Mouse (Mus musculus): ENCODE measurements at regions not wholly inside any gene's neighbourhood (a gene's known extent, or its start where the extent isn't known, plus 50 kb on each side); places are given as distances from the start of the nearest gene placed in this dataset.

DNA sequence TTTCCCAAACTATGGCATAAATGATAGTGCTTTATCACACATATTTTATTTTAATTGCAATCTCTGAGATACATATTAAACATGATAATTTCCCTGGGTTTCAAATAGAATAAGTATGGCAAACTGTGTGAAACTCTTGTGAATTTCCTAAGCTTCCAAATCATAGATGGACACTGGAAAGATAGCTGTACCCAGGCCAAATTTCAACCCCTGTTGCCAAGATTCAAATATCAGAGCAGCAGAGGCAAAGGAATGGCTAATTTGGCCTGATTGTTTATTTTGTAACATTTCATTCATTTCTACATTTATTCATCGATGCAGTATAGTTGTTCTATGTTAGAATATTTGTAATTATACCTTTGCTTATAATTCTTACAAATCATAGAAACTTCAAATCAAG, 254.9 kb upstream of the Dppa4 start:
- no peak for DNase-seq

DNA sequence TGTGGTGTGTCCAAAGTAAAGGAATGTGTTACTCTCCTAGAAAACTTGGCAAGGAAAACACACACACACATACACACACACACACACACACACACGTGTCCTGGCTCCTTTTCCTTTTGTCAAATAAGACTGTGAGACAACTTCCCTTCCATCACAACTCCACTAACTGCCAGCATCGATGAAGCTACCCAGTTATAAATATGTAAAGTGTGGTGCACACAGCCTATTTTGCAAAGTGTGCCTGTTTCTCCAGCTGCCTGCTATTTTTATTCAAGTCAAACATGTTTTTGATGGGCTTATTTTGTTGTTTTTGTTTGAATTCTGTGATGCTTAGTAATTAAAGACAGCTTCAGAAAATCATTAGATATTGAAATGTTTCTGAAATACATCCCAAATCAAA, 232.7 kb upstream of the Dppa4 start:
- no peak for DNase-seq

DNA sequence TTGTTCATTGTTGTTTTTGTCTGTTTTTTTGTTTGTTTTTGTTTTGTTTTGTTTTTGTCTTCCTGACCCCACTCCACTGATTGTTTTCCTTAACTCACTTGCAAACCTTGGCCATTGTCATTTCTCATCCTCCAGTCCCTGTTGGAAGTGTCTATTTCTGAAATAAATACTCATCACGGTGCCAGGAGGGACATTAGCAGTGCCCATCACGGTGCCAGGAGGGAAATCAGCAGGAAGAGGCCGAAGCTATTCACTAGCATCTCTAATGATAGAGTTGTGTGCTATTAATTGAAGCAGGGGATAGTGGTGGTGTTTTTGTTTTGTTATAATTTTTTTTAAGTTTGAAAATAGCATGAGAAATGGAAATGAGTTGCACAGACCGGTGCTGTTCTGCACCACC, 208.7 kb upstream of the Dppa4 start:
- DNase-seq: peak; percentile 51
